9 mouse cellular contexts compared by ENCODE assay signal in genomic region chr5:125434347-125434746, GRCm38 (mm10). TPM values are rescaled to one million over a fixed set of nuclear protein-coding genes. Genes with fewer than 3 reads are reported as not detected.
DNase-seq lines count a peak whose midpoint lies in the region; ATAC-seq and TF ChIP-seq lines count a peak whose summit lies in the region.
"Not testable (repeated sequence)": the region's sequence is repeated elsewhere in the genome, so short reads cannot be mapped to it uniquely, and the experiment has no call there.
"Had no signal": no experiment of that assay in that cellular context is flagged by ENCODE, and none has a peak within 500 bp of the region (broad histone marks: within the 10 kb centered on the region; RNA-seq: fewer than 3 reads in every experiment).

No protein-coding gene starts in this region.

- not testable (repeated sequence) for H3K27ac ChIP-seq in embryonic facial prominence, embryonic 12.5 days; hindbrain, embryonic 14.5 days; left cerebral cortex, adult 2 months; midbrain, embryonic 15.5 days; stomach, postnatal 0 days (replicated peaks)
- peak overlapping the region; percentile 81 for H3K27ac ChIP-seq in liver, embryonic 16.5 days (ENCODE audit: low read length)

- TF ChIP-seq CTCF in left cerebral cortex, adult 2 months (IDR thresholded peaks at IDR 0.05) = peak; percentile 3; the same call in 1 of the 2 replicates
- TF ChIP-seq CTCF in stomach, postnatal 0 days (IDR thresholded peaks at IDR 0.05; ENCODE audit: low read depth) = peak; percentile 42

- 55% methylated on average over 15 of the region's 15 CpGs for WGBS in embryonic facial prominence, embryonic 12.5 days
- 59% methylated on average over 15 of the region's 15 CpGs for WGBS in hindbrain, embryonic 14.5 days
- 50% methylated on average over 15 of the region's 15 CpGs for WGBS in liver, embryonic 16.5 days (ENCODE audit: insufficient replicate concordance)
- WGBS in midbrain, embryonic 15.5 days = 60% methylated on average over 15 of the region's 15 CpGs
- 62% methylated on average over 15 of the region's 15 CpGs for WGBS in stomach, postnatal 0 days

- peak overlapping the region; percentile 93 for H3K4me2 ChIP-seq in embryonic facial prominence, embryonic 12.5 days (replicated peaks)
- H3K4me2 ChIP-seq in hindbrain, embryonic 14.5 days (replicated peaks) = peak overlapping the region; percentile 88
- H3K4me2 ChIP-seq in liver, embryonic 16.5 days (ENCODE audit: low read depth, low read length) = peak overlapping the region; percentile 99
- peak overlapping the region; percentile 87 for H3K4me2 ChIP-seq in midbrain, embryonic 15.5 days
- peak overlapping the region; percentile 99 for H3K4me2 ChIP-seq in stomach, postnatal 0 days (replicated peaks; ENCODE audit: low read depth)

- peak; percentile 34 for DNase-seq in NIH3T3 (ENCODE audit: low read depth)
- not testable (repeated sequence) for DNase-seq in hindbrain, embryonic 14.5 days (ENCODE audit: low spot score); left cerebral cortex, adult 2 months (ENCODE audit: extremely low spot score in 1 of 2, low spot score in 2 of 2); stomach, postnatal 0 days (ENCODE audit: low spot score)

- H3K4me3 ChIP-seq in embryonic facial prominence, embryonic 12.5 days = peak overlapping the region; percentile 81
- peak overlapping the region; percentile 75 for H3K4me3 ChIP-seq in hindbrain, embryonic 14.5 days (replicated peaks; ENCODE audit: low read length)
- H3K4me3 ChIP-seq in left cerebral cortex, adult 2 months = peak overlapping the region; percentile 74
- peak overlapping the region; percentile 93 for H3K4me3 ChIP-seq in liver, embryonic 16.5 days (ENCODE audit: low read depth, low read length)
- H3K4me3 ChIP-seq in midbrain, embryonic 15.5 days = peak overlapping the region; percentile 84
- H3K4me3 ChIP-seq in stomach, postnatal 0 days (ENCODE audit: low read depth, low read length) = 0 out of 2 replicates have a peak overlapping the region, but pooled peaks have one; percentile 6

- H3K27me3 ChIP-seq in embryonic facial prominence, embryonic 12.5 days; hindbrain, embryonic 14.5 days (ENCODE audit: control insufficient read depth, insufficient read depth, low read length); liver, embryonic 16.5 days (ENCODE audit: control insufficient read depth, insufficient read depth, low read depth, low read length); midbrain, embryonic 15.5 days (replicated peaks); stomach, postnatal 0 days (ENCODE audit: control insufficient read depth, insufficient read depth, low read length): not testable (repeated sequence)

- H3K36me3 ChIP-seq in embryonic facial prominence, embryonic 12.5 days = peaks cover 24% of the 10 kb centered on the region
- peaks cover 25% of the 10 kb centered on the region for H3K36me3 ChIP-seq in hindbrain, embryonic 14.5 days (replicated peaks; ENCODE audit: control insufficient read depth, insufficient read depth)
- peaks cover 12% of the 10 kb centered on the region for H3K36me3 ChIP-seq in liver, embryonic 16.5 days (ENCODE audit: control insufficient read depth, insufficient read depth)
- H3K36me3 ChIP-seq in midbrain, embryonic 15.5 days (replicated peaks) = peaks cover 19% of the 10 kb centered on the region
- H3K36me3 ChIP-seq in stomach, postnatal 0 days (ENCODE audit: control insufficient read depth, insufficient read depth, low read length) = not testable (repeated sequence)

- TF ChIP-seq EP300 in stomach, postnatal 0 days (optimal IDR thresholded peaks at IDR 0.05) = not testable (repeated sequence)

- intact Hi-C loops in left cerebral cortex, adult 2 months (cut with DNase I) = not testable (repeated sequence)

- peaks cover 11% of the 10 kb centered on the region for H3K4me1 ChIP-seq in embryonic facial prominence, embryonic 12.5 days
- H3K4me1 ChIP-seq in hindbrain, embryonic 14.5 days (replicated peaks; ENCODE audit: control insufficient read depth, insufficient read depth, low read length) = peaks cover 11% of the 10 kb centered on the region
- H3K4me1 ChIP-seq in liver, embryonic 16.5 days (ENCODE audit: control insufficient read depth, low read depth, low read length) = peaks cover 17% of the 10 kb centered on the region
- peaks cover 12% of the 10 kb centered on the region for H3K4me1 ChIP-seq in midbrain, embryonic 15.5 days
- H3K4me1 ChIP-seq in stomach, postnatal 0 days (replicated peaks; ENCODE audit: control insufficient read depth, insufficient read depth) = not testable (repeated sequence)

- H3K9me3 ChIP-seq in embryonic facial prominence, embryonic 12.5 days; hindbrain, embryonic 14.5 days (ENCODE audit: control insufficient read depth, low read length); liver, embryonic 16.5 days (replicated peaks; ENCODE audit: control insufficient read depth, low read length); midbrain, embryonic 15.5 days; stomach, postnatal 0 days (ENCODE audit: control insufficient read depth, low read length): not testable (repeated sequence)

- H3K9ac ChIP-seq in embryonic facial prominence, embryonic 12.5 days; hindbrain, embryonic 14.5 days; liver, embryonic 16.5 days (ENCODE audit: low read depth, low read length); midbrain, embryonic 15.5 days; stomach, postnatal 0 days (ENCODE audit: low read length): not testable (repeated sequence)

- ATAC-seq in embryonic facial prominence, embryonic 12.5 days (ENCODE audit: insufficient number of reproducible peaks, insufficient read depth, low FRiP score, low TSS enrichment); hindbrain, embryonic 14.5 days (ENCODE audit: low FRiP score); liver, embryonic 16.5 days (ENCODE audit: low read depth); midbrain, embryonic 15.5 days (replicated peaks); stomach, postnatal 0 days (ENCODE audit: low FRiP score, low TSS enrichment): not testable (repeated sequence)
- 0 out of 2 replicates have a peak, but pooled peaks have one; percentile 14 for ATAC-seq in granulocyte monocyte progenitor cell, adult 5-6 weeks (replicated peaks; ENCODE audit: poor library complexity, severe bottlenecking)

RNA-seq across cellular contexts. Expression of gene Dhx37, which starts 0.4 kb away (rescaled TPM):
- polyA plus RNA-seq in embryonic facial prominence, embryonic 12.5 days (2016; fragmentation: Nextera tagmentation; extraction: Ambion mirVana) = 17.0 and 17.7 TPM in 2 replicates
- 16.8 and 25.8 TPM in 2 replicates for total RNA-seq in granulocyte monocyte progenitor cell, adult 5-6 weeks (2014; fragmentation: Nextera tagmentation)
- 53.0 and 56.7 TPM in 2 replicates for total RNA-seq in granulocyte monocyte progenitor cell, adult 5-6 weeks (2017)
- 6.8 and 10.2 TPM in 2 replicates for polyA plus RNA-seq in hindbrain, embryonic 14.5 days (2014; fragmentation: Nextera tagmentation; extraction: Ambion mirVana)
- 10 to 100 TPM; 12.2 to 12.7 TPM for total RNA-seq in left cerebral cortex, adult 2 months (2021)
- polyA plus RNA-seq in liver, embryonic 16.5 days (2015; fragmentation: Nextera tagmentation; extraction: Ambion mirVana) = 4.0 and 4.2 TPM in 2 replicates
- 14.2 and 14.8 TPM in 2 replicates for polyA plus RNA-seq in midbrain, embryonic 15.5 days (2015; fragmentation: Nextera tagmentation; extraction: Ambion mirVana)
- 3.3 and 4.5 TPM in 2 replicates for polyA plus RNA-seq in stomach, postnatal 0 days (2015; fragmentation: Nextera tagmentation; extraction: Ambion mirVana)

RNA-seq across cellular contexts. Expression of gene Bri3bp, which starts 7.0 kb away (rescaled TPM):
- 39.4 and 42.2 TPM in 2 replicates for polyA plus RNA-seq in embryonic facial prominence, embryonic 12.5 days (2016; fragmentation: Nextera tagmentation; extraction: Ambion mirVana)
- total RNA-seq in granulocyte monocyte progenitor cell, adult 5-6 weeks (2014; fragmentation: Nextera tagmentation) = 43.5 and 68.5 TPM in 2 replicates
- 24.4 and 25.4 TPM in 2 replicates for total RNA-seq in granulocyte monocyte progenitor cell, adult 5-6 weeks (2017)
- 34.3 and 36.7 TPM in 2 replicates for polyA plus RNA-seq in hindbrain, embryonic 14.5 days (2014; fragmentation: Nextera tagmentation; extraction: Ambion mirVana)
- total RNA-seq in left cerebral cortex, adult 2 months (2021) = 10 to 100 TPM; 95.2 to 95.6 TPM
- polyA plus RNA-seq in liver, embryonic 16.5 days (2015; fragmentation: Nextera tagmentation; extraction: Ambion mirVana) = 18.4 and 20.3 TPM in 2 replicates
- polyA plus RNA-seq in midbrain, embryonic 15.5 days (2015; fragmentation: Nextera tagmentation; extraction: Ambion mirVana) = 36.4 and 37.9 TPM in 2 replicates
- polyA plus RNA-seq in stomach, postnatal 0 days (2015; fragmentation: Nextera tagmentation; extraction: Ambion mirVana) = 25.3 and 27.9 TPM in 2 replicates

RNA-seq across cellular contexts. Expression of gene Aacs, which starts 41.3 kb away (rescaled TPM):
- 41.5 and 42.5 TPM in 2 replicates for polyA plus RNA-seq in embryonic facial prominence, embryonic 12.5 days (2016; fragmentation: Nextera tagmentation; extraction: Ambion mirVana)
- total RNA-seq in granulocyte monocyte progenitor cell, adult 5-6 weeks (2014; fragmentation: Nextera tagmentation) = 10.3 and 15.1 TPM in 2 replicates
- total RNA-seq in granulocyte monocyte progenitor cell, adult 5-6 weeks (2017) = 11.7 and 12.2 TPM in 2 replicates
- 75.5 and 98.4 TPM in 2 replicates for polyA plus RNA-seq in hindbrain, embryonic 14.5 days (2014; fragmentation: Nextera tagmentation; extraction: Ambion mirVana)
- total RNA-seq in left cerebral cortex, adult 2 months (2021) = 10 to 100 TPM; 43.7 to 48.0 TPM
- polyA plus RNA-seq in liver, embryonic 16.5 days (2015; fragmentation: Nextera tagmentation; extraction: Ambion mirVana) = 16.6 and 20.6 TPM in 2 replicates
- 95.9 and 96.0 TPM in 2 replicates for polyA plus RNA-seq in midbrain, embryonic 15.5 days (2015; fragmentation: Nextera tagmentation; extraction: Ambion mirVana)
- 39.7 and 41.4 TPM in 2 replicates for polyA plus RNA-seq in stomach, postnatal 0 days (2015; fragmentation: Nextera tagmentation; extraction: Ambion mirVana)

RNA-seq across cellular contexts. Expression of gene Ubc, which starts 44.3 kb away (rescaled TPM):
- polyA plus RNA-seq in embryonic facial prominence, embryonic 12.5 days (2016; fragmentation: Nextera tagmentation; extraction: Ambion mirVana) = 1,075 and 1,101 TPM in 2 replicates
- total RNA-seq in granulocyte monocyte progenitor cell, adult 5-6 weeks (2014; fragmentation: Nextera tagmentation) = 126 and 139 TPM in 2 replicates
- 236 and 280 TPM in 2 replicates for total RNA-seq in granulocyte monocyte progenitor cell, adult 5-6 weeks (2017)
- polyA plus RNA-seq in hindbrain, embryonic 14.5 days (2014; fragmentation: Nextera tagmentation; extraction: Ambion mirVana) = 1,333 and 1,355 TPM in 2 replicates
- total RNA-seq in left cerebral cortex, adult 2 months (2021) = 100 to 1,000 TPM; 846 to 851 TPM
- polyA plus RNA-seq in liver, embryonic 16.5 days (2015; fragmentation: Nextera tagmentation; extraction: Ambion mirVana) = 573 and 608 TPM in 2 replicates
- 1,496 and 1,513 TPM in 2 replicates for polyA plus RNA-seq in midbrain, embryonic 15.5 days (2015; fragmentation: Nextera tagmentation; extraction: Ambion mirVana)
- 537 and 549 TPM in 2 replicates for polyA plus RNA-seq in stomach, postnatal 0 days (2015; fragmentation: Nextera tagmentation; extraction: Ambion mirVana)

RNA-seq across cellular contexts. Expression of gene Gm10382, which starts 45.2 kb away (rescaled TPM):
- polyA plus RNA-seq in embryonic facial prominence, embryonic 12.5 days (2016; fragmentation: Nextera tagmentation; extraction: Ambion mirVana) = 0.31 TPM in 2 replicates
- total RNA-seq in granulocyte monocyte progenitor cell, adult 5-6 weeks (2014; fragmentation: Nextera tagmentation) = 0.96 TPM in 1 of 2 replicates, not detected in the other
- total RNA-seq in granulocyte monocyte progenitor cell, adult 5-6 weeks (2017) = 0.26 TPM in 1 of 2 replicates, not detected in the other
- 0.63 TPM in 1 of 2 replicates, not detected in the other for polyA plus RNA-seq in hindbrain, embryonic 14.5 days (2014; fragmentation: Nextera tagmentation; extraction: Ambion mirVana)
- total RNA-seq in left cerebral cortex, adult 2 months (2021) = under 1 TPM; 0.28 to 0.48 TPM
- polyA plus RNA-seq in liver, embryonic 16.5 days (2015; fragmentation: Nextera tagmentation; extraction: Ambion mirVana) = 0.18 and 0.27 TPM in 2 replicates
- 0.74 and 0.86 TPM in 2 replicates for polyA plus RNA-seq in midbrain, embryonic 15.5 days (2015; fragmentation: Nextera tagmentation; extraction: Ambion mirVana)
- polyA plus RNA-seq in stomach, postnatal 0 days (2015; fragmentation: Nextera tagmentation; extraction: Ambion mirVana) = 0.51 and 0.56 TPM in 2 replicates
- total RNA-seq: heart, postnatal 36 days had no signal

Comparison
In these comparisons a context has a peak if more than half of its experiments do, and no peak if none do; other contexts are left out.
1. H3K4me3 ChIP-seq: peak in every context shown above with its lines; median percentile 93 in liver, embryonic 16.5 days; 84 in midbrain, embryonic 15.5 days; 81 in embryonic facial prominence, embryonic 12.5 days; 75 in hindbrain, embryonic 14.5 days; 74 in left cerebral cortex, adult 2 months; 6 in stomach, postnatal 0 days.